Mouse (Mus musculus): Measurements from ENCODE around the gene Npl. TPM values are rescaled to one million over a fixed set of nuclear protein-coding genes. Genes with fewer than 3 reads are reported as not detected.
"Not testable (repeated sequence)": the region's sequence is repeated elsewhere in the genome, so short reads cannot be mapped to it uniquely, and the experiment has no call there.

Gene Npl
- polyA plus RNA-seq, 1 experiment: 2.2 TPM

DNA sequence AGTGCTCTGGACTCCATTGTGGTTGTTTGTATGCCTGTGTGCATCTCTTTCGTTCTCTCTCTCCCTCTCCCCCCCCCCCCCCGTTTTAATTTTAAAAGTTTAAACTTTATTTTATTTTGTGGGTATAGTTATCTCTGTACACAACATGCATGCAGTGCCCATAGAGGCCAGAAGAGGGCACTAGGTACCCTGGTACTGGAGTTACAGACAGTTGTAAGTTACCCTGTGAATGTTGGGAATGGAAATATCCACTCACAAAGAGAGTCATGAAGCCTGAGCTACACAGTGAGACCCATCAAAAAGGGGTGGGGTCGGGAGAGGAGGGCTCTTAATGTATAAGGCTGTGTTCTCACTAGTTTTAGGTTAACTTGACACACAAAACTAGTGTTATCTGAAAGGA lies 969 bp upstream of the Npl start:
- TF ChIP-seq CTCF (IDR thresholded peaks at IDR 0.05; ENCODE audit: borderline replicate concordance, insufficient read depth, low read length): no peak
- no peak for TF ChIP-seq POLR2A (IDR thresholded peaks at IDR 0.05; ENCODE audit: low read depth, low read length)
- no peaks in the 10 kb centered on the region for H3K4me1 ChIP-seq (ENCODE audit: control insufficient read depth, insufficient read depth, low read length)
- no peak overlapping the region for H3K27ac ChIP-seq (ENCODE audit: insufficient read depth, low read length)
- no peak overlapping the region for H3K4me3 ChIP-seq (ENCODE audit: insufficient read depth, low read length)

GRCm38 (mm10) chr1:153547555-153547954 lies 2.3 kb downstream of the Npl start:
- Histone ChIP-seq H3K4me1 (ENCODE audit: control insufficient read depth, insufficient read depth, low read length) (no peaks in the 10 kb centered on the region), H3K4me3 (ENCODE audit: insufficient read depth, low read length) (no peak overlapping the region), H3K27ac (ENCODE audit: insufficient read depth, low read length) (no peak overlapping the region)
- TF ChIP-seq CTCF (IDR thresholded peaks at IDR 0.05; ENCODE audit: borderline replicate concordance, insufficient read depth, low read length) (no peak), POLR2A (IDR thresholded peaks at IDR 0.05; ENCODE audit: low read depth, low read length) (no peak)

- no peak overlapping the region for H3K27ac ChIP-seq (ENCODE audit: insufficient read depth, low read length)
- H3K4me1 ChIP-seq (ENCODE audit: control insufficient read depth, insufficient read depth, low read length): no peaks in the 10 kb centered on the region
- no peak overlapping the region for H3K4me3 ChIP-seq (ENCODE audit: insufficient read depth, low read length)
- TF ChIP-seq CTCF (IDR thresholded peaks at IDR 0.05; ENCODE audit: borderline replicate concordance, insufficient read depth, low read length) (no peak), POLR2A (IDR thresholded peaks at IDR 0.05; ENCODE audit: low read depth, low read length) (no peak)
Measured at GRCm38 (mm10) chr1:153545196-153545595, 4.6 kb downstream of the Npl start.

- no peak for TF ChIP-seq CTCF (IDR thresholded peaks at IDR 0.05; ENCODE audit: borderline replicate concordance, insufficient read depth, low read length)
- no peak for TF ChIP-seq POLR2A (IDR thresholded peaks at IDR 0.05; ENCODE audit: low read depth, low read length)
- no peaks in the 10 kb centered on the region for H3K4me1 ChIP-seq (ENCODE audit: control insufficient read depth, insufficient read depth, low read length)
- H3K27ac ChIP-seq (ENCODE audit: insufficient read depth, low read length): no peak overlapping the region
- no peak overlapping the region for H3K4me3 ChIP-seq (ENCODE audit: insufficient read depth, low read length)
Measured at GRCm38 (mm10) chr1:153542726-153543320, 7.0 kb downstream of the Npl start.

GRCm38 (mm10) chr1:153540753-153541152 lies 9.1 kb downstream of the Npl start:
- Histone ChIP-seq H3K27ac (ENCODE audit: insufficient read depth, low read length) (no peak overlapping the region), H3K4me1 (ENCODE audit: control insufficient read depth, insufficient read depth, low read length) (no peaks in the 10 kb centered on the region), H3K4me3 (ENCODE audit: insufficient read depth, low read length) (no peak overlapping the region)
- TF ChIP-seq POLR2A (IDR thresholded peaks at IDR 0.05; ENCODE audit: low read depth, low read length) (no peak), CTCF (IDR thresholded peaks at IDR 0.05; ENCODE audit: borderline replicate concordance, insufficient read depth, low read length) (no peak)

DNA sequence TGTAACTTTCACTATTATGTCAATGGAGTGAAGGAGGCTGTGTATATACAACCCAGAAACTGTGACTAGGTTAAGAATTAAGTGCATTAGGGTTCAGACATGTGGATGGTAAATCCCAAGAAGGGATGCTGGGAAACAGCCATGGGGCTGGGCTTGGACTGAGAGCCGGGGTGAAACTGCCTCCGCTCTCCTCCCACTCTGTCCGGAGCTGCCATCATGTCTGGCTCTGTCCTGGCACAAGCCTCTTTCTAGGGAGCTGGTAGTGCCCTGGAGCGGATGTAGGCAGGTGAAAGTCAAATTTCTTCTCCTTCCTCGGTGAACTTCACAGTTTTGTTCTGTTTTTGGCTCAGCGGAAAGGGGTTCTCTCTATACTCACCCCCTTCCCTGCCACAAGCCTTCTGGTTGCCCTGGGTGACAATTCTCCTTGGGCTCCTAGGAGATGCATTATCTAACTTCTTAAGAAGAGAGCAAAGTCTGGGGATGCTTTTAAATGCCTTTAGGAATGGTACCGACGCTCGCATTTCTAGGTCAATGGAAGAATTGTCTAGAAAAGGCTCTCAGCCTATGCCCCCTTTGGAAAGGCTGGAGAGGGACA lies 10.0 kb downstream of the Npl start:
- TF ChIP-seq CTCF (IDR thresholded peaks at IDR 0.05; ENCODE audit: borderline replicate concordance, insufficient read depth, low read length) (no peak), POLR2A (IDR thresholded peaks at IDR 0.05; ENCODE audit: low read depth, low read length) (no peak)
- Histone ChIP-seq H3K27ac (ENCODE audit: insufficient read depth, low read length) (no peak overlapping the region), H3K4me1 (ENCODE audit: control insufficient read depth, insufficient read depth, low read length) (no peaks in the 10 kb centered on the region), H3K4me3 (ENCODE audit: insufficient read depth, low read length) (no peak overlapping the region)

DNA sequence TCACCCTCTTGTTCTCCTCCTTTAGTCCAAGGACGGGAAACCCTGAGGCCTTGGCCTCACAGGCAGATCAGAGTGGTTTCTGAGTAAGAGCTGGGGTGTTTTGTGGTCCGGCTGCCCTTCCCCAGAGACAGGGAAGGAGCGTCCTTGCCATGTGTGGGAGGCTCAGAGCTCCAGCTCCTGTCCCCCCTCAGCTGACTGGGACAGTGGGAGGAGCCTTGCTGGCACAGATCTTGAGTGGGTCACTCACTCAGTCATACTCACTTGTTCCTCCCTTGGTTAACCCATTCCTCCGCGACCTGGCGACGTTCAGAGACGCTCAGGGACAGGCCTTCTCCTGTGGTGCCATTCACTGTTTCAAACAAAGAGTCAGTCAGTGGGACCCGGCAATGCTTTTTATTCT lies 14.2 kb downstream of the Npl start:
- Histone ChIP-seq H3K4me1 (ENCODE audit: control insufficient read depth, insufficient read depth, low read length) (no peaks in the 10 kb centered on the region), H3K4me3 (ENCODE audit: insufficient read depth, low read length) (no peak overlapping the region), H3K27ac (ENCODE audit: insufficient read depth, low read length) (no peak overlapping the region)
- TF ChIP-seq POLR2A (IDR thresholded peaks at IDR 0.05; ENCODE audit: low read depth, low read length) (no peak), CTCF (IDR thresholded peaks at IDR 0.05; ENCODE audit: borderline replicate concordance, insufficient read depth, low read length) (no peak)

DNA sequence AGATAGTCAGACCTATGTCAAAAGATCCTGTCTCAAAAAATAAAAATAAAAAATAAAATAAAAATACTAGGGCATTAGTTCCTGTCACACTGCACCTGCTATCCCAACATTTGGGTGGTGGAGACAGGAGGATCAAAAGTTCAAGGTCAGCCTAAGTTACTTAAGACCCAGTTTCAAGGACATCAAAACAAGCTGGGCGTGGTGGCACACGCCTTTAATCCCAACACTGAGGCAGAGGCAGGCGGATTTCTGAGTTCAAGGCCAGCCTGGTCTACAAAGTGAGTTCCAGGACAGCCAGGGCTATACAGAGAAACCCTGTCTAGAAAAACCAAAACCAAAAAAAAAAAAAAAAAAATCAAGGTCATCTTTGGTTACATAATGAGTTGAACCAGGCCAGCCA lies 16.9 kb downstream of the Npl start:
- not testable (repeated sequence) for H3K27ac ChIP-seq (ENCODE audit: insufficient read depth, low read length); H3K4me1 ChIP-seq (ENCODE audit: control insufficient read depth, insufficient read depth, low read length); H3K4me3 ChIP-seq (ENCODE audit: insufficient read depth, low read length)

GRCm38 (mm10) chr1:153532234-153532841 lies 17.5 kb downstream of the Npl start:
- Histone ChIP-seq H3K4me1 (ENCODE audit: control insufficient read depth, insufficient read depth, low read length) (no peaks in the 10 kb centered on the region), H3K4me3 (ENCODE audit: insufficient read depth, low read length) (no peak overlapping the region), H3K27ac (ENCODE audit: insufficient read depth, low read length) (no peak overlapping the region)
- no peak for TF ChIP-seq POLR2A (IDR thresholded peaks at IDR 0.05; ENCODE audit: low read depth, low read length)
- no peak for TF ChIP-seq CTCF (IDR thresholded peaks at IDR 0.05; ENCODE audit: borderline replicate concordance, insufficient read depth, low read length)

DNA sequence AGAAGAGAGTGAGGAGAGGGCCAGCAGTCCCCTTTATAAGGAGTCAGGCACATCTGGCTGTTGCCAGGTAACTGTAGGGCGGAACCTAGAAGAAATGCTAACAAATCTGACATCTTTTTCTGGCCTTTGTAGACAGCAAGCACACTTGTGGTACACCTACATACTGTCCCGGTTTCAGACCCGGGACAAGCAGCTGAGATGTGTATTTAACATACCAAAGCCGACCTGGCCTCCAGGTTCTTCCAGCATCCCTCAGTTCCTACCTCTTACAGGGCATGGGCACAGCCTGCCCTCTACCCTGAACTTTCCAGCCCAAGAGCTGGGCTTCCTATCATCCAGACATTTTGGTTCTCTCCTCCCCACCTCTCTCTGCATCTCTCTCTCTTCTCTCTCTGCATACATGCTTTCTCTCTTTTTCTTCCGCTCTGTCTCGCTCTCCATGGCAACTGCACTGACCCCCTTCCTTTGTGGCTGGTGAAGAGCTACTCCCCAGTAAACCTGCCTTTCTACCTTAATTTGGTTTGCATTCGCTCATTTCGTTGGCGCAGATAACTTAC lies 18.1 kb downstream of the Npl start:
- H3K27ac ChIP-seq (ENCODE audit: insufficient read depth, low read length): no peak overlapping the region
- TF ChIP-seq CTCF (IDR thresholded peaks at IDR 0.05; ENCODE audit: borderline replicate concordance, insufficient read depth, low read length) (no peak), POLR2A (IDR thresholded peaks at IDR 0.05; ENCODE audit: low read depth, low read length) (no peak)

More for the DNA sequence above, 18.1 kb downstream of the Npl start:
- H3K4me3 ChIP-seq (ENCODE audit: insufficient read depth, low read length): no peak overlapping the region
- H3K4me1 ChIP-seq (ENCODE audit: control insufficient read depth, insufficient read depth, low read length): no peaks in the 10 kb centered on the region
